Mouse (Mus musculus): ENCODE measurements at regions not wholly inside any gene's neighbourhood (a gene's known extent, or its start where the extent isn't known, plus 50 kb on each side); places are given as distances from the start of the nearest gene placed in this dataset.

GRCm38 (mm10) chr2:133371490-133372215 is 180.3 kb upstream of the Bmp2 start:
- H3K79me2 ChIP-seq (ENCODE audit: control insufficient read depth, insufficient read depth), result no peaks in the 10 kb centered on the region
- no peaks in the 10 kb centered on the region for H3K79me3 ChIP-seq (ENCODE audit: low read depth)
- H3K27me3 ChIP-seq (ENCODE audit: control insufficient read depth, insufficient read depth, insufficient read length), result no peaks in the 10 kb centered on the region
- H3ac ChIP-seq (ENCODE audit: control insufficient read depth, insufficient read length, low read depth), result no peak overlapping the region
- H3K4me3 ChIP-seq (ENCODE audit: insufficient read depth, poor library complexity, severe bottlenecking), result no peak overlapping the region
- TF ChIP-seq USF1 (IDR thresholded peaks at IDR 0.05; ENCODE audit: low read depth) (no peak), CTCF (IDR thresholded peaks at IDR 0.05; ENCODE audit: control insufficient read depth, insufficient read depth, insufficient read length) (no peak), MAX (IDR thresholded peaks at IDR 0.05) (no peak)
- H3K36me3 ChIP-seq (ENCODE audit: control insufficient read depth, insufficient read depth), result no peaks in the 10 kb centered on the region

GRCm38 (mm10) chr2:133373543-133373942 is 178.4 kb upstream of the Bmp2 start:
- no peak for TF ChIP-seq MAX (IDR thresholded peaks at IDR 0.05)
- TF ChIP-seq MYOD1 (IDR thresholded peaks at IDR 0.05; ENCODE audit: control insufficient read depth, insufficient read length, low read depth), result no peak
- no peak for TF ChIP-seq CEBPB (IDR thresholded peaks at IDR 0.05; ENCODE audit: low read depth)
- TF ChIP-seq USF1 (IDR thresholded peaks at IDR 0.05; ENCODE audit: low read depth), result no peak
- no peak for TF ChIP-seq MYOG (IDR thresholded peaks at IDR 0.05; ENCODE audit: control insufficient read depth, extremely low read depth, insufficient read length)
- TF ChIP-seq FOSL1 (IDR thresholded peaks at IDR 0.05; ENCODE audit: insufficient read depth, low read length, poor library complexity, severe bottlenecking), result no peak
- no peaks in the 10 kb centered on the region for H3K79me3 ChIP-seq (ENCODE audit: low read depth)
- H3K79me2 ChIP-seq (ENCODE audit: control insufficient read depth, insufficient read depth), result no peaks in the 10 kb centered on the region
- H3ac ChIP-seq (ENCODE audit: control insufficient read depth, insufficient read length, low read depth), result no peak overlapping the region
- H3K4me3 ChIP-seq (ENCODE audit: insufficient read depth, poor library complexity, severe bottlenecking), result no peak overlapping the region
- H3K27me3 ChIP-seq (ENCODE audit: control insufficient read depth, insufficient read depth, insufficient read length), result no peaks in the 10 kb centered on the region
- H3K36me3 ChIP-seq (ENCODE audit: control insufficient read depth, insufficient read depth), result no peaks in the 10 kb centered on the region

- no peak overlapping the region for H3K4me3 ChIP-seq (ENCODE audit: insufficient read depth, poor library complexity, severe bottlenecking)
- no peak overlapping the region for H3ac ChIP-seq (ENCODE audit: control insufficient read depth, insufficient read length, low read depth)
- H3K36me3 ChIP-seq (ENCODE audit: control insufficient read depth, insufficient read depth), result no peaks in the 10 kb centered on the region
- no peaks in the 10 kb centered on the region for H3K79me3 ChIP-seq (ENCODE audit: low read depth)
- no peaks in the 10 kb centered on the region for H3K27me3 ChIP-seq (ENCODE audit: control insufficient read depth, insufficient read depth, insufficient read length)
- no peaks in the 10 kb centered on the region for H3K79me2 ChIP-seq (ENCODE audit: control insufficient read depth, insufficient read depth)
- TF ChIP-seq FOSL1 (IDR thresholded peaks at IDR 0.05; ENCODE audit: insufficient read depth, low read length, poor library complexity, severe bottlenecking), result no peak
- no peak for TF ChIP-seq CEBPB (IDR thresholded peaks at IDR 0.05; ENCODE audit: low read depth)
- no peak for TF ChIP-seq MYOD1 (IDR thresholded peaks at IDR 0.05; ENCODE audit: control insufficient read depth, insufficient read length, low read depth)
- TF ChIP-seq CTCF (IDR thresholded peaks at IDR 0.05; ENCODE audit: control insufficient read depth, insufficient read depth, insufficient read length), result no peak
- TF ChIP-seq USF1 (IDR thresholded peaks at IDR 0.05; ENCODE audit: low read depth), result no peak
- no peak for TF ChIP-seq MYOG (IDR thresholded peaks at IDR 0.05; ENCODE audit: control insufficient read depth, extremely low read depth, insufficient read length)
- no peak for TF ChIP-seq MAX (IDR thresholded peaks at IDR 0.05)
Measured at GRCm38 (mm10) chr2:133381054-133381453, 170.9 kb upstream of the Bmp2 start.

DNA sequence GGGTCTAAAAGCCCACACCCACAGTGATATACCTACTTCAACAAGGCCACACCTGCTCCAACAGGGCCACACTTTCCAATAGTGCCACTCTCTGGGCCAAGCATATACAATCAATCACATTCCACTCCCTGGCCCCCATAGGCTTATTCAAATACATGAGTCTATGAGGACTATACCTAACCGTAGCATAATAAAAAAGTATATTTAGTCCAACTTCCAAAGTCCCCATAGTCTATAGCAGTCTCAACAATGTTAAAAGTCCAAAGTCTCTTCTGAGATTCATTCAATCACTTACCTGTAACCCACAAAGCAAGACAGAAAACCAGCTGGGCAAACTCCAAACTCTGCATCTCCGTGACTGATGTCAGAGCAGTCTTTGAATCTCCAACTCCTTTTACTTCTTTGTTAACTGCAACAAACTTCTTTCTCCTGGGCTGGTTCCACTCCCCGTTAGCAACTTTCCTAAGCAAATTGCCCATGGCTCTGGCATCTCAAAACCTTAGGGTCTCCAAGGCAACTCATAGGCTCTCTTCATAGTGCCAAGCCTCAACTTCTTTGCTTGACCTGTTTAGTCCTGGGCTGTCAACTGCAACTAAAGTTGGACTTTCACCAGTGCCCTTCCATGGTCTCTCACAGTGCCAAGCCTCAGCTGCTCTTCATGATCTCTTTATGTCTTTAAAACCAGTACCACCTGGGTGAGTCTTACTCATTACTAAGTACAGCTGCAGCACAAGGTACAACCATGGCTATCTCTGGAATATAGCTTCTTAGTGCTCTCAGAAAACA is 168.6 kb upstream of the Bmp2 start:
- TF ChIP-seq MYOG (IDR thresholded peaks at IDR 0.05; ENCODE audit: control insufficient read depth, extremely low read depth, insufficient read length) (no peak), USF1 (IDR thresholded peaks at IDR 0.05; ENCODE audit: low read depth) (no peak), MAX (IDR thresholded peaks at IDR 0.05) (no peak), MYOD1 (IDR thresholded peaks at IDR 0.05; ENCODE audit: control insufficient read depth, insufficient read length, low read depth) (no peak), FOSL1 (IDR thresholded peaks at IDR 0.05; ENCODE audit: insufficient read depth, low read length, poor library complexity, severe bottlenecking) (no peak), CTCF (IDR thresholded peaks at IDR 0.05; ENCODE audit: control insufficient read depth, insufficient read depth, insufficient read length) (no peak), CEBPB (IDR thresholded peaks at IDR 0.05; ENCODE audit: low read depth) (no peak)
- Histone ChIP-seq H3K36me3 (ENCODE audit: control insufficient read depth, insufficient read depth) (no peaks in the 10 kb centered on the region), H3ac (ENCODE audit: control insufficient read depth, insufficient read length, low read depth) (no peak overlapping the region), H3K27me3 (ENCODE audit: control insufficient read depth, insufficient read depth, insufficient read length) (no peaks in the 10 kb centered on the region), H3K79me3 (ENCODE audit: low read depth) (no peaks in the 10 kb centered on the region), H3K4me3 (ENCODE audit: insufficient read depth, poor library complexity, severe bottlenecking) (no peak overlapping the region), H3K79me2 (ENCODE audit: control insufficient read depth, insufficient read depth) (no peaks in the 10 kb centered on the region)

- TF ChIP-seq MYOD1 (IDR thresholded peaks at IDR 0.05; ENCODE audit: control insufficient read depth, insufficient read length, low read depth), result no peak
- no peak for TF ChIP-seq FOSL1 (IDR thresholded peaks at IDR 0.05; ENCODE audit: insufficient read depth, low read length, poor library complexity, severe bottlenecking)
- no peak for TF ChIP-seq USF1 (IDR thresholded peaks at IDR 0.05; ENCODE audit: low read depth)
- TF ChIP-seq MAX (IDR thresholded peaks at IDR 0.05), result no peak
- no peak for TF ChIP-seq CTCF (IDR thresholded peaks at IDR 0.05; ENCODE audit: control insufficient read depth, insufficient read depth, insufficient read length)
- TF ChIP-seq CEBPB (IDR thresholded peaks at IDR 0.05; ENCODE audit: low read depth), result no peak
- no peak for TF ChIP-seq MYOG (IDR thresholded peaks at IDR 0.05; ENCODE audit: control insufficient read depth, extremely low read depth, insufficient read length)
- no peak overlapping the region for H3K4me3 ChIP-seq (ENCODE audit: insufficient read depth, poor library complexity, severe bottlenecking)
- no peaks in the 10 kb centered on the region for H3K27me3 ChIP-seq (ENCODE audit: control insufficient read depth, insufficient read depth, insufficient read length)
- H3K79me3 ChIP-seq (ENCODE audit: low read depth), result no peaks in the 10 kb centered on the region
- H3ac ChIP-seq (ENCODE audit: control insufficient read depth, insufficient read length, low read depth), result no peak overlapping the region
- no peaks in the 10 kb centered on the region for H3K36me3 ChIP-seq (ENCODE audit: control insufficient read depth, insufficient read depth)
- no peaks in the 10 kb centered on the region for H3K79me2 ChIP-seq (ENCODE audit: control insufficient read depth, insufficient read depth)
Measured at GRCm38 (mm10) chr2:133385297-133385696, 166.7 kb upstream of the Bmp2 start.
